Mouse (Mus musculus): ENCODE data around the gene Miga1.

DNA sequence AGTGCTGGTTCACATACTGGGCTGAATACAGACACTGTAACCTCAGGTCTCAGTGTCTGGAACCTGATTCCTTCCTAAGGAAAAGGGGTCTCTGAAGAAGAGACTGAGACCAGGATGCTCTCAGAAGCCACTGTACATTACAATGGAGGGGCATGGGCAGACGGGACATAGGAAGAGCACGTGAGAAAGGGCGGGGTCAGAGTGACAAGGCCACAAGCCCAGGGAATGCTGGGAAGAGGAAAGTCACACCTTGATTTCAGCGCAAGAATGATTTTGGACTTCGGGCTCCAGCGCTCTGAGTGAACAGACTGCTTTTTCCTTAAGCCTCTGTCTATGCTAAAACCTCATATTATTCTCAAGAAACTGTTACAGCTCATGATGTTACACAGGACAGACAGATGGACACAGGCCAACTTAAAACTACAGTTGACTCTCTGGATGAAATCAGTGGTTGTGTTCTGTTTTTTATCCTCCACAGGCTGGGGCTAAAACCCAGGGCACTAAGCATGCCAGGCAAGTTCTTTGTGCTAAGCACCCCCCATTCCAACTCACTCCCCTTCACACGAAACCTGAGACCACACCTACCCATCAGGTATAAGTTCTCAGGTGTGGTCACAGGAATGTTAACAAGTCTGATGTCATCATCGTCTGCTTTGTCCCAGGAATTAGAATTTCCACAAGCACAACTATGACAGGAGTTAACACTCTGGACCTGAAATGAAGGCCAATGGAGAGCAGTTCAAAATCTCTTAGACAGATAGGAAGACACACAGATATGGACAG, 18.3 kb downstream of the Miga1 start:
- no peak for TF ChIP-seq CTCF (IDR thresholded peaks at IDR 0.05; ENCODE audit: extremely low read depth, insufficient read length, insufficient replicate concordance, low read depth, low read length)
- TF ChIP-seq POLR2A (IDR thresholded peaks at IDR 0.05; ENCODE audit: low read depth, low read length), result no peak
